Mouse (Mus musculus) midbrain, embryonic 11.5 days (tissue): ENCODE results near the gene Anapc7. TPM values are rescaled to one million over a fixed set of nuclear protein-coding genes. Genes with fewer than 3 reads are reported as not detected.

Experiments
- ATAC-seq: fragments of 200-750 bp; cut with Nextera tagmentation; 2 replicates; pipeline ENCODE4 v1.8.0; 2017; ENCODE audit warnings: moderate TSS enrichment, moderate library complexity; ENCODE audit not compliant: low FRiP score
- DNase-seq: peaks from one replicate; pipeline ENCODE4 v3.0.0; 2015; ENCODE audit warnings: low spot score; ENCODE audit errors: missing footprints
- H3K27ac ChIP-seq: fragments of 300-500 bp; sonication (generic); 2 replicates; pipeline ENCODE4 v1.5.1; 2014; ENCODE audit warnings: low read depth, low read length
- H3K27me3 ChIP-seq: fragments of 300-500 bp; sonication (generic); 2 replicates; pipeline ENCODE4 v1.6.1; 2014; ENCODE audit warnings: mild to moderate bottlenecking, low read length, moderate library complexity, mixed read lengths; ENCODE audit not compliant: control insufficient read depth, insufficient read depth
- H3K36me3 ChIP-seq: fragments of 300-500 bp; sonication (generic); 2 replicates; pipeline ENCODE4 v1.6.1; 2014; ENCODE audit warnings: mild to moderate bottlenecking, low read length, moderate library complexity, mixed read lengths; ENCODE audit not compliant: control insufficient read depth, insufficient read depth
- H3K4me1 ChIP-seq: fragments of 300-500 bp; sonication (generic); 2 replicates; pipeline ENCODE4 v1.6.1; 2014; ENCODE audit warnings: low read length; ENCODE audit not compliant: control insufficient read depth, insufficient read depth
- H3K4me2 ChIP-seq: fragments of 300-500 bp; sonication (generic); 2 replicates; pipeline ENCODE4 v1.6.1; 2014; ENCODE audit warnings: mild to moderate bottlenecking, moderate library complexity
- H3K4me3 ChIP-seq: fragments of 300-500 bp; sonication (generic); 2 replicates; pipeline ENCODE4 v1.5.1; 2014; ENCODE audit warnings: low read depth, low read length
- H3K9ac ChIP-seq: fragments of 300-500 bp; sonication (generic); 2 replicates; pipeline ENCODE4 v1.6.1; 2014; ENCODE audit warnings: low read length
- H3K9me3 ChIP-seq: fragments of 300-500 bp; sonication (generic); 2 replicates; pipeline ENCODE4 v1.6.1; 2016; ENCODE audit warnings: low read length; ENCODE audit not compliant: control insufficient read depth
- WGBS: fragments of 180-500 bp; shearing (Covaris S2); extraction: QIAGEN DNeasy Blood & Tissue Kit; methylation state at CpG from one replicate; pipeline ENCODE4 v1.1.7; 2014; 5-methylcytosine and 5-hydroxymethylcytosine counted together
- polyA plus RNA-seq: library from polyadenylated mRNA; unstranded; fragments of >200 nt; fragmentation: Nextera tagmentation; extraction: Ambion mirVana; gene quantifications from 2 replicates; pipeline ENCODE4 v1.2.1, GENCODE M21; 2014

The Anapc7 gene
- polyA plus RNA-seq, 1 experiment from 2014 or later = 32.0 TPM

DNA sequence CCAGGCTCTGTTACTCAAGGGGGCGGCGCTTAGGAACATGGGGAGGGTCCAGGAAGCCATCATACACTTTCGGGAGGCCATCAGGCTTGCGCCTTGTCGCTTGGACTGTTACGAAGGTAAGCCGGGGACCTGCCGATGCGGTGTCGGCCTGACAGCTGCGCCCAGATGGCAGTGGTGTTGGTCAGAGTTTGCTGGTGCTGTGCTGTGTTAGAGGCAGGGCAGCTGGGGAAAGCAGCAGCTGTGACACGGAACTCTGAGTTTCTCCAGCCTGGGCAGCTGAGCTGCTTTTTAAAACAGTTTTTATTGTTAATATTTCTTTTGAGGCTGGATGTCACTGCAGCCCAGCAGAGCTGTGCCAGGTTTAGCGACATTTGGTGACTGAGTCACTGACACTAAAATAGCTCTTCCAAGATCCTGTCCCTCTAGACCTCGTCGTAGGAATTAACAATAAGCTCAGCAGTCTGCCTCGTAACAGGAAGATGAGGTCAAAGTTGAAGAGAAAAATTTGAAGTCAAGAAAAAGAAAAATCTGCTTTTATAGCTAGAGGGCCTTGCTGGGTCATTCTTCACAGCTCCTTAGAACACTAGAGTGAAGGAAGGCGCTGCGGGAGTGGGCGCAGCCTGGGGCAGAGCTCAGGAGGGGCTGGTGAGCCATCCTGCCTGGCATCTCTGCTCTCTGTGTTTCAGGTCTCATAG is 18.1 kb downstream of the Anapc7 start:
- H3K36me3 ChIP-seq = peaks cover 49% of the 10 kb centered on the region
- H3K9me3 ChIP-seq = no peaks in the 10 kb centered on the region
- no peak overlapping the region for H3K9ac ChIP-seq
- no peaks in the 10 kb centered on the region for H3K4me1 ChIP-seq
- 90% methylated on average over 19 of the region's 19 CpGs for WGBS
- no peaks in the 10 kb centered on the region for H3K27me3 ChIP-seq
- H3K27ac ChIP-seq = no peak overlapping the region
- DNase-seq (no peak), ATAC-seq (no peak)
- no peak overlapping the region for H3K4me2 ChIP-seq
- H3K4me3 ChIP-seq = no peak overlapping the region

DNA sequence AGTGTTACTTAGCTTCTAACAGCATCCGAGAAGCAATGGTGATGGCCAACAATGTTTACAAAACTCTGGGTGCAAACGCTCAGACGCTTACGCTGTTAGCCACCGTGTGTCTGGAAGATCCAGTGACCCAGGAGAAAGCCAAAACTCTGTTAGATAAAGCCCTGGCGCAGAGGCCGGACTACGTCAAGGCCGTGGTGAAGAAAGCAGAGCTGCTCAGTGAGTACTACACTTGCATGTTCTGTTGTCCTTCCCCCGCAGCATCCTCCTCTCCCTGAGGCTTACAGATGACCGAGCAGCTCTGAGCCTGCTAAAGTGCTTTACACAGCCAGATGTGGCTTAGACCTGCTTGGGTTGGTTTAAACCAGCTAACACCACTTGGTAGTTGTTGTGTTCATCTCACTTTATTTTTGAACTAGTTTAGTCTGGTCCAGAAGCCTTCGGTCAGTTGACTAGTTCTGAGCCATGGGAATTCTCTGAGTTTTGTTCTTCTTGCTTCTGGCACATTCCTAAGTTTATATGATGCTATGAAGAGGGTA is 18.7 kb downstream of the Anapc7 start:
- ATAC-seq (no peak), DNase-seq (no peak)
- WGBS = 95% methylated on average over 12 of the region's 12 CpGs
- Histone ChIP-seq H3K9me3 (no peaks in the 10 kb centered on the region), H3K4me2 (no peak overlapping the region), H3K4me1 (no peaks in the 10 kb centered on the region), H3K4me3 (no peak overlapping the region), H3K27me3 (no peaks in the 10 kb centered on the region), H3K9ac (no peak overlapping the region), H3K36me3 (peaks cover 47% of the 10 kb centered on the region), H3K27ac (no peak overlapping the region)

DNA sequence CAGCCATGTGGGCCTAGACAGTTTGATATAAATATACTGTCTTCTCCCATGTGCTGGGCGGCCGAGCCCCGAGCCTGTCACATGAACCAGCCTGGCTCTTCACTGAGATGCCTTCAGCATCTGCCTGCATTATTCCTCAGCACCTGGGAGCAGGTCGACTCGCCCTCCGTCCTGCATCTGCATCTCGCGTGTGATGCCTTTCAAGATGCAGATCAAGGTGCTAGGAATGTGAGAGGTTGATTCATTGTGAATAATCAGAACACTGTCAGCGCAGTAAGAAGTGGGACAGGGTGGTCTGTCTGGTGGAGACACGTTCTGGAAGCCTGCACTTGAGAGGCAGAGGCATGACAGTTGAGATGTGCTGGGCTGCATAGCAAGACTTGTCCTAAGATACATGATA is 23.0 kb downstream of the Anapc7 start:
- Histone ChIP-seq H3K27ac (no peak overlapping the region), H3K9ac (no peak overlapping the region), H3K9me3 (no peaks in the 10 kb centered on the region), H3K36me3 (peaks cover 24% of the 10 kb centered on the region), H3K4me3 (no peak overlapping the region), H3K4me2 (no peak overlapping the region), H3K4me1 (no peaks in the 10 kb centered on the region), H3K27me3 (no peaks in the 10 kb centered on the region)
- 94% methylated on average over 10 of the region's 10 CpGs for WGBS
- no peak for ATAC-seq
- no peak for DNase-seq

DNA sequence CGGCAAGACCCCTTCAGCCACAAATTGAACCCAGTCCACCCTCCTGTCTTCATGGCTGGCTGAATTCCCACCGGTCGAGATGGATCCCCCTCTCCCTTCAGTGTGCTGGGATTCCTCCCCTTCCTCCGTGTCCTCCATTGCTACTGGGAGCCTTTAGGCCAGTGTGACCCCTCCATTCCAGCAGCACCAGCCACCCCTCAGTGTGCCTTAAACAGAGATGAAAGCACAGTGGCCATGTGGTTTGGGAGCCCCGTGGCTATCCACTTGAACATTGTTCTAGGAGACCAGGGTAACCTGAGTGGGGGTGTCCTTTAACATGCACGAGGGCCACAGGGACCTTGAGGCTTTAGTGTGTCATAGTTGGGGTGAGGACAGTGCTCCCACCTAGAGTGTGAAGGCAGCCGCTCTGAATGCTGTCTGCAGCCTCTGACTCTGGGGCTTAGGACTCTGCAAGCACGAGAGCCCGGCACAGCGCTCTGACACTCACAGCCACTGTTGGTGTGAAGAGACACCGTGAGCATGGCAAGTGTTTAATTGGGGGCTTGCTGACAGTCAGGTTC is 23.6 kb downstream of the Anapc7 start:
- no peak overlapping the region for H3K4me2 ChIP-seq
- H3K9ac ChIP-seq = no peak overlapping the region
- H3K4me1 ChIP-seq = no peaks in the 10 kb centered on the region
- DNase-seq (no peak), ATAC-seq (no peak)
- H3K27me3 ChIP-seq = no peaks in the 10 kb centered on the region
- H3K27ac ChIP-seq = no peak overlapping the region
- peaks cover 17% of the 10 kb centered on the region for H3K36me3 ChIP-seq
- 91% methylated on average over 11 of the region's 11 CpGs for WGBS
- no peaks in the 10 kb centered on the region for H3K9me3 ChIP-seq
- no peak overlapping the region for H3K4me3 ChIP-seq

DNA sequence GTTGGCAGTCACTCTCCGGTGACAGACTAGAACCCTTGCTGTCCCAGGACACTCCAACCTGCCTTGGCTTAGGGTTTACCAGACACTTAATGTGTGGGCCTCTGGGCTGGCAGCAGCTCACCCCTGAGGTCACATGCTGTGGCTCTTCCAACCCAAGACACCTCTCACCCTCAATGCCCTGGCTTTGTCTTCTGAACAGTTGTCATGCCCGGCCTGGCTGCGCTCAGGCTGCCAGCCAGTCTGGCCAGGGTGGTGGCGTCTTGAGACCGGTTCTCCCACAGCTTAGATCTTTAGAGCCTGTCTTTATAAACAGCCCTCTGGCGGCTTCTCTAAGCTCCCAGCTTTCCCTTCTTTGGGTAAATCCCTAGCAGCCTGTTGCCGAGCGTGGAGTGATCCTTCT is 26.4 kb downstream of the Anapc7 start:
- ATAC-seq (no peak), DNase-seq (no peak)
- Histone ChIP-seq H3K27ac (no peak overlapping the region), H3K9me3 (no peaks in the 10 kb centered on the region), H3K27me3 (no peaks in the 10 kb centered on the region), H3K4me2 (no peak overlapping the region), H3K36me3 (peaks cover 7% of the 10 kb centered on the region; the same call in 1 of the 2 replicates), H3K9ac (no peak overlapping the region), H3K4me1 (no peaks in the 10 kb centered on the region), H3K4me3 (no peak overlapping the region)
- 82% methylated on average over 8 of the region's 8 CpGs for WGBS

DNA sequence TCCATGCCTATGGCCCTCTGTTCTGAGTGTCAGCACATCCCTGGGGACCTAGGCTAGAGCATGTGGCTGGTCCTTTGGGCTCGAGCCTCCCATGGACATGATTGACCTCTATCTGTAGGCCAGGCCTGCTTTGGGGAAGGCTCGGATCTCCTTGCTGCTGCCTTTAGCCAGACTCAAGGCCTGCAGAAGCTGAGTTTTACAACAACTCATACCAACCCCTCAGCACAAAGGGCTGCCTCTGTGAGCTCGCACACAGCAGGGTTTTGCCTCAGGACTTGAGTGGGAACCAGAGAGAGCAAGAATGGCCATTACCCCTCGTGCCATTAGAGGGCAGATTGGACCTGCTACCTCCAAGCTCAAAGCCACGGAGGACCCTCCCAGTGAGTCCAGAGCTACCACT is 27.4 kb downstream of the Anapc7 start:
- 86% methylated on average over 5 of the region's 5 CpGs for WGBS

DNA sequence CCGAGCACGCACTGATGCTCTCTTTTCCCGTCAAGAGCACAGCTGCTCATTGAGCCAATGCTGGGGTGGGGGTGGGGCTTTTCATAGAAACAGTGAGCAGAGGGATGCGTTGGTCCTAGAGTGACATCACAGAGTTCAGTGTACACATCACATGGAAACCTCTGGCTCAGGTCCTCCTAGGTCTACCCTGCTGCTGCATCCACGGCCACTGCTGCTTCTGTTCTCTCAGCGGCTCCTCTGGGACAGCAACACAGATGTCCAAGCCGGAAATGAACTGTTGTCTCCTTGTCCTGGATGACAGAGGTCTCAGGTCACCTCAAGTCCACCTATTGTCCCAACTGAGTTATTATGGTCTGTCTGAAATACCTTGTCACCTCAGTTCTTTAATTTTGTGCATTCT is 28.5 kb downstream of the Anapc7 start:
- DNase-seq = no peak
- H3K9ac ChIP-seq = no peak overlapping the region
- no peaks in the 10 kb centered on the region for H3K4me1 ChIP-seq
- WGBS = 45% methylated on average over 7 of the region's 7 CpGs
- no peaks in the 10 kb centered on the region for H3K9me3 ChIP-seq
- no peak overlapping the region for H3K4me3 ChIP-seq
- H3K4me2 ChIP-seq = no peak overlapping the region
- H3K27me3 ChIP-seq = no peaks in the 10 kb centered on the region
- peak; percentile 35; the same call in 1 of the 2 replicates for ATAC-seq
- H3K27ac ChIP-seq = no peak overlapping the region
- H3K36me3 ChIP-seq = peaks cover 11% of the 10 kb centered on the region; the same call in 1 of the 2 replicates

More for the DNA sequence above, 27.4 kb downstream of the Anapc7 start:
- Histone ChIP-seq H3K4me1 (no peaks in the 10 kb centered on the region), H3K9ac (no peak overlapping the region), H3K27ac (no peak overlapping the region), H3K36me3 (peaks cover 8% of the 10 kb centered on the region; the same call in 1 of the 2 replicates), H3K4me2 (no peak overlapping the region), H3K4me3 (no peak overlapping the region), H3K9me3 (no peaks in the 10 kb centered on the region), H3K27me3 (no peaks in the 10 kb centered on the region)
- DNase-seq = no peak
- ATAC-seq = no peak

DNA sequence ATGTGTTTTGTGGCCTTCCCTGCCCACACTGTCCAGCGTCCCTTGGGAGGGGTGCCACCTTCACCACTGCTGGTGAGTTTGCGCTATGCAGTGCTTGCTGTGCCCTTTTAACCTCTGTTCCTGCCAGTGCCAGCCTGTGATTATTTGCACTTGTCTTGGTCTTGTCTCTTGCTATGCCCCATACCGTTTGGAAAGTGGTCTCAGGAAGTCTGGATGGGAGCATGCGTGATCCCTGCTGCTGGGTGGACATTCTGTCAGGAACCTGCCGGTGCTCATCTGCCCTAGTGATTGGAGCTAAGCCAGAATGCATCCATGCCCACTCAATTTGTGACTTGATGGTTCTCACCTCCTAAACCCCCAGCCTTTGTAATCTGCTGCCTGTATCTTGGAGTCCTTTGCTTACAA is 29.4 kb downstream of the Anapc7 start:
- H3K27ac ChIP-seq = no peak overlapping the region
- 74% methylated on average over 5 of the region's 5 CpGs for WGBS
- peaks cover 20% of the 10 kb centered on the region for H3K36me3 ChIP-seq
- H3K27me3 ChIP-seq = no peaks in the 10 kb centered on the region
- no peaks in the 10 kb centered on the region for H3K9me3 ChIP-seq
- no peak overlapping the region for H3K4me2 ChIP-seq
- DNase-seq (no peak), ATAC-seq (no peak)
- H3K9ac ChIP-seq = no peak overlapping the region
- H3K4me3 ChIP-seq = no peak overlapping the region
- no peaks in the 10 kb centered on the region for H3K4me1 ChIP-seq

DNA sequence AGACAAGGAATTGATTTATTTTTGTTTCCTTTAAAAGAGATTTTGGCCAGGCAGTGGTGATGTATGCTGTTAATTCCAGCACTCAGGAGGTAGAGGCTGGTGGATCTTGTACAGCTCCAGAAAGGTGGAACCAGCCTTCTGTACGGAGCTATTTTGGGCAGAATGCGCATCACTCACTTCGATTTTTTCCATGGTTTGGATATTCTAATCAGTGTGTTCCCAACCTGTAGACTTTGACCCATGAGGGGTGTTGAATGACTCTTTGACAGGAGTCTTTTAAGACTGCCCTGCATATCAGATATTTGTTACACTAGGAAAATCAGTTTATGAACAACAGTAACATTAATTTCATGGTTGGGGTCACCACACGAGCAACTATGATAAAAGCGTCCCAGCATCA is 29.8 kb downstream of the Anapc7 start:
- no peak for DNase-seq
- no peak overlapping the region for H3K9ac ChIP-seq
- ATAC-seq = no peak
- WGBS = 91% methylated on average over 5 of the region's 5 CpGs
- H3K4me1 ChIP-seq = no peaks in the 10 kb centered on the region
- H3K9me3 ChIP-seq = no peaks in the 10 kb centered on the region
- no peak overlapping the region for H3K4me2 ChIP-seq
- peaks cover 19% of the 10 kb centered on the region for H3K36me3 ChIP-seq
- no peaks in the 10 kb centered on the region for H3K27me3 ChIP-seq
- no peak overlapping the region for H3K4me3 ChIP-seq
- H3K27ac ChIP-seq = no peak overlapping the region
